Mouse (Mus musculus) CH12.LX (cell line): Measurements from ENCODE around the gene Chd5. TPM values are rescaled to one million over a fixed set of nuclear protein-coding genes. Genes with fewer than 3 reads are reported as not detected.

Experiments
- DNase-seq: peaks from one replicate; pipeline ENCODE4 v3.0.0-alpha.2; 2013; ENCODE audit errors: extremely low read depth
- H3K27ac ChIP-seq: 2 replicates; pipeline ENCODE4 v1.5.1; 2012; ENCODE audit warnings: low read depth, mild to moderate bottlenecking, control low read depth, moderate library complexity; ENCODE audit not compliant: insufficient read depth
- H3K27me3 ChIP-seq: replicated peaks from 2 replicates; pipeline ENCODE3; 2012; ENCODE audit warnings: inconsistent platforms
- H3K36me3 ChIP-seq, 2 experiments: replicated peaks in 1 of 2; 2 replicates each; pipeline versions ENCODE3 to v1.6.1; 2012; ENCODE audit warnings: inconsistent platforms in 1 of 2, low read length in 1 of 2, mild to moderate bottlenecking in 1 of 2, mixed read lengths in 1 of 2, moderate library complexity in 1 of 2; ENCODE audit not compliant: control insufficient read depth in 1 of 2, insufficient read depth in 1 of 2
- H3K4me1 ChIP-seq, 2 experiments: 2 replicates each; pipeline ENCODE4 v1.6.1; 2012; ENCODE audit warnings: inconsistent platforms in 1 of 2, moderate library complexity in 1 of 2; ENCODE audit not compliant: insufficient read depth in 2 of 2, control insufficient read depth in 1 of 2
- H3K4me2 ChIP-seq: 2 replicates; pipeline ENCODE4 v1.6.1; 2012; ENCODE audit warnings: low read depth, mild to moderate bottlenecking, control low read depth; ENCODE audit not compliant: poor library complexity, insufficient read depth, severe bottlenecking
- H3K4me3 ChIP-seq, 3 experiments: fragments of 150-350 bp in 1 of 3; sonication (generic) in 1 of 3; replicated peaks in 1 of 3; 2 replicates each; pipeline versions ENCODE3 to v1.5.1; 2011 to 2012; ENCODE audit warnings: low read depth in 2 of 3, low read length in 2 of 3, mild to moderate bottlenecking in 2 of 3, moderate library complexity in 2 of 3, control low read depth in 1 of 3, improper control_type of control experiment in 1 of 3, inconsistent platforms in 1 of 3, mixed read lengths in 1 of 3; ENCODE audit not compliant: poor library complexity in 1 of 3
- H3K79me2 ChIP-seq: replicated peaks from 2 replicates; pipeline ENCODE4 v1.6.1; 2012; ENCODE audit warnings: mild to moderate bottlenecking, moderate library complexity; ENCODE audit not compliant: control insufficient read depth, poor library complexity, insufficient read depth, severe bottlenecking; ENCODE audit errors: extremely low read depth
- H3K9ac ChIP-seq: 2 replicates; pipeline ENCODE4 v1.6.1; 2012; ENCODE audit warnings: low read depth, mild to moderate bottlenecking, control low read depth, moderate library complexity; ENCODE audit not compliant: insufficient read depth
- H3K9me3 ChIP-seq: replicated peaks from 2 replicates; pipeline ENCODE3; 2012; ENCODE audit warnings: low read length, inconsistent platforms, mixed read lengths
- CHD2 ChIP-seq: IDR thresholded peaks from 2 replicates; pipeline ENCODE4 v1.6.1; 2011; ENCODE audit warnings: low read length, improper control_type of control experiment
- CTCF ChIP-seq, 2 experiments: IDR thresholded peaks in 1 of 2; conservative IDR thresholded peaks in 1 of 2; 2 replicates each; pipeline ENCODE4 v1.5.1; 2011 to 2012; ENCODE audit warnings: low read depth in 2 of 2, low read length in 2 of 2, improper control_type of control experiment in 1 of 2, inconsistent platforms in 1 of 2, mild to moderate bottlenecking in 1 of 2, moderate library complexity in 1 of 2
- ELF1 ChIP-seq: IDR thresholded peaks from 2 replicates; pipeline ENCODE4 v1.6.1; 2014; ENCODE audit warnings: low read depth, mild to moderate bottlenecking, inconsistent platforms, low read length, improper control_type of control experiment
- JUN ChIP-seq: IDR thresholded peaks from 2 replicates; pipeline ENCODE4 v1.6.1; 2011; ENCODE audit warnings: low read depth, mild to moderate bottlenecking, low read length, improper control_type of control experiment, moderate library complexity; ENCODE audit not compliant: insufficient read depth
- JUND ChIP-seq: conservative IDR thresholded peaks from 2 replicates; pipeline ENCODE4 v1.6.1; 2011; ENCODE audit warnings: low read depth, low read length, improper control_type of control experiment
- MXI1 ChIP-seq: IDR thresholded peaks from 2 replicates; pipeline ENCODE4 v1.6.1; 2011; ENCODE audit warnings: mild to moderate bottlenecking, low read depth, low read length, improper control_type of control experiment
- POLR2A ChIP-seq: IDR thresholded peaks from 2 replicates; pipeline ENCODE4 v1.6.1; 2011; ENCODE audit warnings: low read depth, mild to moderate bottlenecking, improper control_type of control experiment, low read length
- RAD21 ChIP-seq: IDR thresholded peaks from 2 replicates; pipeline ENCODE4 v1.6.1; 2011; ENCODE audit warnings: low read depth, mild to moderate bottlenecking, low read length, improper control_type of control experiment, moderate library complexity
- SMC3 ChIP-seq: IDR thresholded peaks from 2 replicates; pipeline ENCODE4 v1.6.1; 2011; ENCODE audit warnings: low read depth, low read length, improper control_type of control experiment
- TBP ChIP-seq: conservative IDR thresholded peaks from 2 replicates; pipeline ENCODE4 v1.6.1; 2011; ENCODE audit warnings: low read depth, low read length, improper control_type of control experiment
- TCF12 ChIP-seq: IDR thresholded peaks from 2 replicates; pipeline ENCODE4 v1.6.1; 2014; ENCODE audit warnings: low read depth, mild to moderate bottlenecking, inconsistent platforms, low read length, improper control_type of control experiment
- ZNF384 ChIP-seq: IDR thresholded peaks from 2 replicates; pipeline ENCODE4 v1.6.1; 2012; ENCODE audit warnings: low read depth, low read length, improper control_type of control experiment, inconsistent platforms
- dilution Hi-C: fragments of 300-500 bp; cut with MboI; formaldehyde crosslinking; loops from 2 replicates; pipeline ENCODE4 v1.14.3; 2020; ENCODE audit warnings: low sequenced_read_pairs; ENCODE audit not compliant: extremely low pct_unique_long_range_greater_than_20kb, extremely low pct_ligation_motif_present
- in situ Hi-C: fragments of 300-500 bp; cut with MboI; formaldehyde crosslinking; loops from 3 replicates; pipeline ENCODE4 v1.14.3; 2019; ENCODE audit warnings: low sequenced_read_pairs, low pct_ligation_motif_present, low pct_unique_long_range_greater_than_20kb, mixed read lengths
- polyA plus RNA-seq: library from polyadenylated mRNA; unstranded; fragments of >175 nt; gene quantifications from 2 replicates; pipeline ENCODE4 v1.2.1, GENCODE M21; 2012; ENCODE audit warnings: low read depth; ENCODE audit not compliant: insufficient read length
- total RNA-seq, 2 experiments: library from RNA; depleted of rRNA; stranded (reverse); fragments of 300-350 nt in 1 of 2; fragments of >200 nt in 1 of 2; gene quantifications; 2 replicates each; pipeline ENCODE4 v1.2.3; 2012 to 2014

The Chd5 gene
- total and polyA plus RNA-seq, 3 experiments, result 0.44 to 3.4 (median 1.2) TPM

GRCm38 (mm10) chr4:152385644-152386043 is 47.2 kb downstream of the Chd5 start:
- in situ Hi-C loops (no loop called here), dilution Hi-C loops (no loop called here)
- H3K9me3 ChIP-seq, result no peaks in the 10 kb centered on the region
- TF ChIP-seq ELF1, result 0 out of 2 replicates have a peak, but pooled peaks have one; percentile 27
- TF ChIP-seq RAD21, result peak; percentile 65
- TF ChIP-seq SMC3, result peak; percentile 54
- TF ChIP-seq POLR2A, result no peak
- TF ChIP-seq CTCF (conservative IDR thresholded peaks at IDR 0.05 in 1 of 2, IDR thresholded peaks at IDR 0.05 in 1 of 2; ENCODE audit: low read depth in 2 of 2, low read length in 2 of 2), result peak; percentile 25 to 73; a peak in 3 of 4 replicates
- no peak overlapping the region for H3K9ac ChIP-seq
- DNase-seq, result peak; percentile 42
- no peaks in the 10 kb centered on the region for H3K79me2 ChIP-seq
- H3K4me1 ChIP-seq, result peaks cover 19 to 54% of the 10 kb centered on the region in 2 experiments
- H3K4me2 ChIP-seq, result no peak overlapping the region
- no peak overlapping the region for H3K4me3 ChIP-seq
- no peak overlapping the region for H3K27ac ChIP-seq
- peaks cover 3 to 29% of the 10 kb centered on the region in 2 experiments for H3K36me3 ChIP-seq
- H3K27me3 ChIP-seq, result no peaks in the 10 kb centered on the region

GRCm38 (mm10) chr4:152392192-152392591 is 53.7 kb downstream of the Chd5 start:
- Histone ChIP-seq H3K4me1 (no peaks in the 10 kb centered on the region), H3K36me3 (peaks cover 38 to 84% of the 10 kb centered on the region in 2 experiments), H3K9ac (no peak overlapping the region), H3K79me2 (no peaks in the 10 kb centered on the region), H3K9me3 (no peaks in the 10 kb centered on the region), H3K4me2 (no peak overlapping the region), H3K4me3 (no peak overlapping the region), H3K27me3 (no peaks in the 10 kb centered on the region), H3K27ac (no peak overlapping the region)
- in situ Hi-C loops, result no loop called here
- DNase-seq, result no peak
- dilution Hi-C loops, result no loop called here
- TF ChIP-seq JUND (no peak), JUN (no peak), CTCF (conservative IDR thresholded peaks at IDR 0.05 in 1 of 2, IDR thresholded peaks at IDR 0.05 in 1 of 2; ENCODE audit: low read depth in 2 of 2, low read length in 2 of 2) (no peak), CHD2 (no peak)

- H3K27ac ChIP-seq, result no peak overlapping the region
- dilution Hi-C loops (no loop called here), in situ Hi-C loops (no loop called here)
- H3K4me2 ChIP-seq, result no peak overlapping the region
- H3K4me3 ChIP-seq, result no peak overlapping the region
- DNase-seq, result no peak
- no peaks in the 10 kb centered on the region for H3K9me3 ChIP-seq
- peaks cover 38 to 83% of the 10 kb centered on the region in 2 experiments for H3K36me3 ChIP-seq
- H3K27me3 ChIP-seq, result no peaks in the 10 kb centered on the region
- H3K9ac ChIP-seq, result no peak overlapping the region
- no peaks in the 10 kb centered on the region for H3K79me2 ChIP-seq
- TF ChIP-seq JUND (no peak), MXI1 (no peak), RAD21 (no peak), TCF12 (no peak), ZNF384 (no peak), TBP (no peak)
- no peaks in the 10 kb centered on the region for H3K4me1 ChIP-seq
Measured at GRCm38 (mm10) chr4:152392627-152393026, 54.2 kb downstream of the Chd5 start.
